Mouse (Mus musculus) liver, postnatal 0 days (tissue): ENCODE results near the gene Lrrc8c.

Experiments used
- CTCF ChIP-seq: sonication (generic); IDR thresholded peaks from 2 replicates; pipeline ENCODE4 v1.5.1; 2016; ENCODE audit warnings: antibody characterized with exemption, low read depth
- EP300 ChIP-seq: IDR thresholded peaks from 2 replicates; pipeline ENCODE4 v1.6.1; 2016; ENCODE audit warnings: antibody characterized with exemption, low read depth, mild to moderate bottlenecking

DNA sequence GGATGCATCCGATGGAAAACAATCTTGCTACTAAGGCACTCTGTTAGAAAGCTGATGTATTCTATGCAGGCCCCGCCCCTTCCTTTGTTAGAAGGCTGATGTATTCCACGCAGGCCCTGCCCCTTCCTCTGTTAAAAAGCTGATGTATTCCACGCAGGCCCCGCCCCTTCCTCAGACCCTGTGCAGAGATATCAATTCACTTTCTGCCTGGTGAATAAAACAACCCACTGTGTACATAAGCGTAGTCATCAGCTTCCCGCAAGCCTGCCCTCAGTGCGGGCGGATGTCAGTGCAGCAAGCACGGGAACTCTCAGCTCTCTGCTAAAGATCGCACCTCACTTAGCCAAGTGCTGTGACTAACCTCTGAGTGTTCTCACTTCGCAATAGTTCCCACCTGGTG is 90.5 kb downstream of the Lrrc8c start:
- TF ChIP-seq CTCF (no peak), EP300 (no peak)
